Mouse (Mus musculus) cortical plate, adult 2 months (tissue): ENCODE data around the gene Pde4c.

ENCODE experiments used
- CTCF ChIP-seq: fragments of 200-500 bp; IDR thresholded peaks from 2 replicates; pipeline ENCODE4 v1.5.1; 2011; ENCODE audit warnings: mild to moderate bottlenecking, control low read depth, low read length; ENCODE audit not compliant: insufficient read depth; ENCODE audit errors: extremely low read depth
- POLR2A ChIP-seq: fragments of 200-500 bp; IDR thresholded peaks from 2 replicates; pipeline ENCODE4 v1.6.1; 2011; ENCODE audit warnings: mild to moderate bottlenecking, low read length, control low read depth; ENCODE audit not compliant: insufficient read depth; ENCODE audit errors: extremely low read depth

DNA sequence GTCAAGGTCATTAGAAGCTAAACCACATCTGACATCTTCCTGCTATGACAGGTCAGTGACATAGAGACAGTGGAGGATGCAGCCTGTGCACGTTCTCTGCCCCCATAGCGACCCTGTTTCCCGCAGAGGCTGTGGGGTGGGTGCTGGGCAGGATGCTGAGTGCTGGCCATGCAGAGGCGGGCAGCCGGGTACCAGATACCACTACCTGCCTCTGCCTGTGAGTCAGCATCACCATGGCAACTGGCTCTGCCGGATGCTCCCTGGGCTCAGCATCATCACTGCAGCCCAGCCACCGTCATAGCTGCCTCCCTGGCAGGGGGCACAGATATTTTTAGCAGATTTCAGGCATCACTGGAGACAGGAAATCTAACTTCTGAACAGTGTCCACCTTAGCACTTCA lies 39.2 kb upstream of the Pde4c start:
- TF ChIP-seq POLR2A: peak; percentile 39; the same call in 1 of the 2 replicates
- no peak for TF ChIP-seq CTCF
